Mouse (Mus musculus) adrenal gland, adult (tissue): ENCODE data around the gene Mynn.
A peak's percentile ranks its signal among the peaks of the same experiment; 100 is the strongest.

ENCODE experiments used
- DNase-seq, 2 experiments: peaks; one replicate each; pipeline ENCODE4 v3.0.0; 2022 to 2023; ENCODE audit warnings: low spot score in 1 of 2; ENCODE audit not compliant: inconsistent age in 2 of 2

The Mynn gene

GRCm38 (mm10) chr3:30644207-30644606 is 42.3 kb downstream of the Mynn start, which contains the start of gene Lrriq4:
Gene Lrriq4, plus strand, starts transcription at chr3:30644507.
- no peak for DNase-seq

- no peak for DNase-seq
Measured at GRCm38 (mm10) chr3:30646761-30647160, 44.9 kb downstream of the Mynn start.

GRCm38 (mm10) chr3:30647440-30648090 is 45.7 kb downstream of the Mynn start, which contains the start of gene Lrrc34:
Gene Lrrc34, minus strand, starts transcription at chr3:30647869.
- peak; percentile 9 to 46 for DNase-seq

DNA sequence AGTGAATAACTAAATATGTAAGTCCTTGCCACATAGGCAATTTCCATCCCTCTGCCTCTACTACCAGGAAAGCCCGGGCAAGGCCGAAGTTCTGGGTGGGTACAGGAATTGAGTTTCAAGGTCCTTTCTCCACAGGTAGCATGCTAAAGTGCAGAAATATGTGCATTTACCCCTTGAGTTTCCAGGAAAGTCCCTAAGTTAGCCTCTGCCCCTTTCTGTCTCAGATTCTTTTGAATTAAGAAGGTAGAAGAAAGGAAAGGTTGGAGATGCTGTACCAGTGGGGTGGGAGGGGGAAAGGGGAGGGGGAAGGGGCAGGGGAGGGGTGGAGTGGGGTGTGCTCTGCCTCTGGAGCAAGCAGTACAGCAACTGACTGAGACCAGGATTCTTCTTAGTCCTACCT is 46.6 kb downstream of the Mynn start:
- DNase-seq, result no peak

DNA sequence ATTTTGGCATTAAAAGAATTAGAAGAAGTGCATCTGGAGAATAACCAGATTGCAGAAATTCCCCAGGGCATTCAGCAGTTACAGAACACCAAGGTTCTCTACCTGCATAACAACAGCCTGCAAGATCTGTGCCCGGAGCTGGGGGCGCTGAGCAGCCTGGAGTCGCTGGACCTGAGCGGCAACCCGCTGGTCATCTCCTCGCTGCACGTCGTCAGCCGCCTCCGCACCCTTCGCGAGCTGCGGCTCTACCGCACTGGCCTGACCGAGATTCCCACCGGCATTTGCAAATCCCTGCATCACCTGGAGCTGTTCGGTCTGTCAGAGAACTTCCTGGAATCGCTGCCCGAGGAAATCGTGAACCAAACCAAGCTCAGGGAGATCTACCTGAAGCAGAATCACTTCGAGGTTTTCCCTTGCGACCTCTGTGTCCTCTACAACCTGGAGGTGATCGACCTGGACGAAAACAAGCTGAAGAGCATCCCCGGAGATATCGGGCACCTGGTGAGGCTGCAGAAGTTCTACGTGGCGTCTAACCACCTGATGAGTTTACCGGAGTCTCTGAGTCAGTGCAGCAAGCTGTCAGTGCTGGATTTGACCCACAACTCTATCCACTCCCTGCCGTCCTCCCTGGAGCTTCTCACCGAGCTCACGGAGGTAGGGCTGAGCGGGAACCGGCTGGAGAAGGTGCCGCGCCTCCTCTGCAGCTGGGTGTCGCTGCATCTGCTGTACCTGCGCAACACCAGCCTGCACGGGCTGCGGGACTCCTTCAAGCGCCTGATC is 48.4 kb downstream of the Mynn start:
- peak in 1 of 2 experiments; percentile 29 for DNase-seq

GRCm38 (mm10) chr3:30655937-30656336 is 54.1 kb downstream of the Mynn start:
- DNase-seq, result no peak

- no peak for DNase-seq
Measured at GRCm38 (mm10) chr3:30658486-30658885, 56.6 kb downstream of the Mynn start.
